Mouse (Mus musculus) brain, embryonic 14.5 days (tissue): ENCODE results near the gene Speer4f1.
"Not testable (repeated sequence)": the region's sequence is repeated elsewhere in the genome, so short reads cannot be mapped to it uniquely, and the experiment has no call there.

ENCODE experiments used
- CTCF ChIP-seq: fragments of 200-500 bp; IDR thresholded peaks from 2 replicates; pipeline ENCODE4 v1.5.1; 2012; ENCODE audit warnings: inconsistent platforms, mild to moderate bottlenecking, moderate library complexity, borderline replicate concordance; ENCODE audit not compliant: insufficient read depth, insufficient read length; ENCODE audit errors: extremely low read depth
- POLR2A ChIP-seq: fragments of 200-500 bp; IDR thresholded peaks from 2 replicates; pipeline ENCODE4 v1.6.1; 2012; ENCODE audit warnings: mild to moderate bottlenecking, inconsistent platforms, borderline replicate concordance; ENCODE audit not compliant: poor library complexity, insufficient read depth, insufficient read length, severe bottlenecking; ENCODE audit errors: extremely low read depth

DNA sequence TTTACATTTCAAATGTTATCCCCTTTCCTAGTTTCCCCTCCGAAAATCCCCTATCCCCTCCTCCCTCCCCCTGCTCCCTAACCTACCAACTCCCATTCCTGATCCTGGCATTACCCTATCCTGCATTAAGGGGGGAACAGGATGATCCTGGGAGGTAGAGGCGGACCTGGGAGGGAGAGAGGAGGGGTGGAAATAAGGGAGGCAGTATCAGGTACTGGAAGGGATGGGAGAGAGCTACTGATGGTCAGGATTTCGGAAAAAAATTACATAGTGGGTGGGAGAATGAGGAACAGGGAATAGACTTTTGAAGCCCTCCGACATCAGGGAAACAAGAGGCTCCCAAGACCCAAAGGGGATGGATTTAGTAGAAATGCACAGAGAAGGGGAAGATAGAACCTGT, 7.8 kb upstream of the Speer4f1 start:
- TF ChIP-seq CTCF, POLR2A: not testable (repeated sequence)
